Mouse (Mus musculus) layer of hippocampus, postnatal 10 days (tissue): ENCODE results near the gene Mrvi1. TPM values are rescaled to one million over a fixed set of nuclear protein-coding genes. Genes with fewer than 3 reads are reported as not detected.
"Not testable (repeated sequence)": the region's sequence is repeated elsewhere in the genome, so short reads cannot be mapped to it uniquely, and the experiment has no call there.

Experiments used
- DNase-seq, 2 experiments: peaks; one replicate each; pipeline ENCODE4 v3.0.0; 2021; ENCODE audit warnings: low spot score in 2 of 2
- total RNA-seq, 2 experiments: library from RNA; stranded (reverse); gene quantifications; 2 replicates each; pipeline ENCODE4 v1.2.3; 2021

Mrvi1 gene
- total RNA-seq, 2 experiments from 2014 or later = 1.3 to 1.7 TPM

GRCm38 (mm10) chr7:110941701-110942530 is 40.3 kb downstream of the Mrvi1 start:
- no peak for DNase-seq

GRCm38 (mm10) chr7:110941116-110941521 is 41.1 kb downstream of the Mrvi1 start:
- no peak for DNase-seq

GRCm38 (mm10) chr7:110935815-110936762 is 46.2 kb downstream of the Mrvi1 start:
- DNase-seq = no peak

- DNase-seq = no peak
Observed at GRCm38 (mm10) chr7:110933999-110934398, 48.3 kb downstream of the Mrvi1 start.

- no peak for DNase-seq
Observed at GRCm38 (mm10) chr7:110933329-110933728, 48.9 kb downstream of the Mrvi1 start.

- DNase-seq = peak; percentile 36 to 59
Observed at GRCm38 (mm10) chr7:110930118-110930854, 52.0 kb downstream of the Mrvi1 start.

- DNase-seq = no peak
Observed at GRCm38 (mm10) chr7:110926562-110926961, 55.7 kb downstream of the Mrvi1 start.

- DNase-seq = no peak
Observed at GRCm38 (mm10) chr7:110920331-110921261, 61.7 kb downstream of the Mrvi1 start.

- DNase-seq = no peak
Observed at GRCm38 (mm10) chr7:110919721-110920120, 62.5 kb downstream of the Mrvi1 start.

GRCm38 (mm10) chr7:110915913-110916312 is 66.3 kb downstream of the Mrvi1 start:
- no peak for DNase-seq

GRCm38 (mm10) chr7:110914531-110914930 is 67.7 kb downstream of the Mrvi1 start:
- no peak for DNase-seq

- no peak for DNase-seq
Observed at GRCm38 (mm10) chr7:110913754-110914153, 68.5 kb downstream of the Mrvi1 start.

GRCm38 (mm10) chr7:110908209-110909144 is 73.8 kb downstream of the Mrvi1 start:
- no peak for DNase-seq

- no peak for DNase-seq
Observed at GRCm38 (mm10) chr7:110906566-110906965, 75.7 kb downstream of the Mrvi1 start.

GRCm38 (mm10) chr7:110903226-110903625 is 79.0 kb downstream of the Mrvi1 start:
- DNase-seq = no peak

GRCm38 (mm10) chr7:110897202-110897601 is 85.1 kb downstream of the Mrvi1 start:
- DNase-seq = no peak

GRCm38 (mm10) chr7:110896453-110896852 is 85.8 kb downstream of the Mrvi1 start:
- no peak for DNase-seq

GRCm38 (mm10) chr7:110895772-110896171 is 86.5 kb downstream of the Mrvi1 start:
- DNase-seq = not testable (repeated sequence)

GRCm38 (mm10) chr7:110894673-110895072 is 87.6 kb downstream of the Mrvi1 start:
- no peak for DNase-seq
